Mouse (Mus musculus): ENCODE data around the gene Trf.
"Not testable (repeated sequence)": the region's sequence is repeated elsewhere in the genome, so short reads cannot be mapped to it uniquely, and the experiment has no call there.

Trf gene

DNA sequence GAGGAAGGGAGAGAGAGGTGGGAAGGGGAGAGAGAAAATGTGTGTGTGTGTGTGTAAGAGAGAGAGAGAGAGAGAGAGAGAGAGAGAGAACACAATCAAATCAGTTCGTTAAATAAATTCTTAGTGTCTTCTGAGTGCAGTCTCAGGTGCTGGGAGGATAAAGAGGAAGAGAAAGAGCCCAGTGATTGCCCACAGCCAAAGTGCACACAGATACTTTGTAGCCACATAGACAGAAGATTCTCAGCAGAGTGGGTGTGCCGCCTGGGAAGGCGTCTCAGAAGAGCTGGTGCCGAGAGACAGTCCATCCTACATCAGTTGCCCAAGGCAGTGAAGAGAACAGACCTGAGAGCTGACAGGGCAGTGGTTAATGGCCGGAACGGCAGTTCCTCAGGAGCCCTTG is 16.0 kb downstream of the Trf start:
- no peak for DNase-seq

DNA sequence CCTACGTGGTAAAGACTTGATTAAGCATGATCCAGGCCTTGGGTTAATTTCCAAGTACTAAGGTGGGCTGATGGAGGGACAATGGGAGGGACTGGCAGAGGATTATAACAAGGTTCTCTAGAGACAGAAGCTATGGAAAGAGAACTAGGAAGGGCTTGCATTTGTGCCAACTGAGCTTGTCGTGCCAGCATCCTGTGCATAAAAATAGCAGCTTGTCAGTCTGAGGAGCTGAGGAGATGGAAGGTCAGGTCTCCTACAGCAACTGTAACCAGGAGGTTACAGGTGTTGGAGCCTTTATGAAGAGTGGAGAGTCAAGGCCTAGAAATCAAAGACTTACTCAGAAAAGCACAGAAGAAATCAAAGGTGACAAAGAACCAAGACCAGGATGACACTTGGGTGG is 16.6 kb downstream of the Trf start:
- DNase-seq = no peak

DNA sequence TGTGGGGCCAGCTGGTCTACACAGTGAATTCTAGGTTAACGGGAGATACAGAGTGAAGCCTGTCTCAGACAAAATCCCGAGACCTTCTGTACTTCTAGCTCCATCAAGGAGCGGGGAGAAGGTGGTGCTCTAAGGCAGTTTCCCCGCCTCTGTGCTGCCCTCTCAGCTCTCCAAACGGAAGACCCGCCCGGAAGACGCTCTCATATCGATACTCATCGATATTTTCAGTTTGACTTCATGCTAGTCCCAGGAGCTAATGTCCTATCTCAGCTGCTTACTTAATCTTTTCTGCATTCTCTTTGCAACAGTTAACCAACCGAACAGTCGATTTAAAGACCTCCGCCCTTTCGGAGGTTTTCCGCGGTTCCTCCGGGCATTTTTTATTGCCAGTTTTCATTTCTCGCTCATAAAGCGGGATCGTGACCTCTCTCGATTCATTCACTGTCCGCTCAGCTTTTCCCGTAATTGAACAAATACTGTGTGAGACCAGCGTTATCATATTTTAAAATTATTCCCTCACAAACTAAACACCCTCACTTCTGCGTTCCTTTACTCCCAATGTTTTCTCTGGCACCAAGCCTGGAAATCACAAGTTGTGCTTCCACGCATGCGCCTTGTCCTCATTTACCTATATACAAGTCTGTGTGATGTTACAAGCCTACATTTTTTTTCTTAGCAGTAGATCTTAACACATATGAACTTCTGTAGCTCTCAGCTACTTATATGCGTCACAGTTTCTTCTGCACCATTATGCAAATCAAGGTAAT is 17.4 kb downstream of the Trf start:
- no peak for DNase-seq

DNA sequence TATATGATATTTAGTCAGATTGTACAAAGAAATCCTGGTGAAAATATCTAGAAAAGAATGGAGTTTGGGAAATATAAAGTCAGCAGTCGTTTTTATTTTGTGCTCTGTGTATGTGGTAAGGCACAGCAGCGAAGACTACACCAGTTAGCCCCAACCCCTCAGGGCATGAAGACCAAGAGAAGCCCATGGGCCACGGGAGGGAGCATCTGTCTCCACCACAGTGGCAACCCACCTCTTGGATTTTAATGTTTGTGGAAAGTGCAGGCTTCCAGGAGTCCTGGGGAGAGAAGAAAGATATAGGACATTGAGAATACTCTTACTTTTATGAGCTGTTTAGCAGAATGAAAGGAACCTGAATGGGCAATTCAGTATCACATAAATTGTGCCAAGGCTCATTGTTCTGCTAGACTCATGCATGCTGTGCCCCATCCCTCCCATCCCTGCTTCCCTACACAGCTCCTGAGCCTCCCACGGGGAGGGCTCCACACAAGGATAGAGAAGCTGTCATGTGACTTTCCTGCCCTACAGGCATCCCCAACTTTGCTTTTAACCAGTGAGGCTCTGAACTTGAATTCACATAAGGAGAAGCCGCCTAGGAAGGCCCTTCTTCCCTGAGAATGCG is 21.3 kb downstream of the Trf start:
- no peak for DNase-seq

DNA sequence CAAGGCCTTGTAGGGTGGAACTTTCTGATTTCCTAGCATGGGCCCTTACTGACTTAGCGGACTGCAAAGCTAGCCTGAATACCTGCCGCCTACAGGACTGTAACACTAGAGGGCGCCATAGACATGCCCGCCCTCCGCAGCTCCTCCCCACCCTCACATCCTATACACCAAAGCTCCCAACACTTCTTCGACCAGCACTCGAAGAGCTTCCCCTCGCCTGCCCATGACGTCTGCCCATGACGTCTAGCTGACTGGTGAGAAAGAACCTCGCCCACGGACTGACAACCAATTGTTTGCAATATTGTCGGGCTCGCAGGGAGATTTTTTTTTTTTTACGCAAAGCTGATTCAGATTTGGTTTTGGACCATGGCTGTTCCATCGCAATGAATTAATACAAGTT is 22.4 kb downstream of the Trf start:
- DNase-seq = peak; percentile 47

DNA sequence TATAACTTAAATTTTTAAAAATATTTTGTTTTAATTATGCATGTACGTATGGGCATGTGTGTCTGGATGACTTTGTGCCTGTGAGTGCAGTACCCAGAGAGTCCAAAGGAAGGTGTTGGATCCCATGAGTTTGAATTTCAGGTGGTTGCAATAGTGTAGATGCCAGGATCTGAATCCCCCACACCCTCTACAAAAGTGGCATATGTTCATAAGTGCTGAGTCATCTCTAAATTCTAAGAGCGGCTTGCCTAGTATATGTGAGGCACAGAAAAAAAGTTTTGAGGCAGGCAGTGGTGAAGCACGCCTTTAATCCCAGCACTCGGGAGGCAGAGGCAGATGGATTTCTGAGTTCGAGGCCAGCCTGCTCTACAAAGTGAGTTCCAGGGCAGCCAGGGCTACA is 24.5 kb downstream of the Trf start:
- DNase-seq = no peak

DNA sequence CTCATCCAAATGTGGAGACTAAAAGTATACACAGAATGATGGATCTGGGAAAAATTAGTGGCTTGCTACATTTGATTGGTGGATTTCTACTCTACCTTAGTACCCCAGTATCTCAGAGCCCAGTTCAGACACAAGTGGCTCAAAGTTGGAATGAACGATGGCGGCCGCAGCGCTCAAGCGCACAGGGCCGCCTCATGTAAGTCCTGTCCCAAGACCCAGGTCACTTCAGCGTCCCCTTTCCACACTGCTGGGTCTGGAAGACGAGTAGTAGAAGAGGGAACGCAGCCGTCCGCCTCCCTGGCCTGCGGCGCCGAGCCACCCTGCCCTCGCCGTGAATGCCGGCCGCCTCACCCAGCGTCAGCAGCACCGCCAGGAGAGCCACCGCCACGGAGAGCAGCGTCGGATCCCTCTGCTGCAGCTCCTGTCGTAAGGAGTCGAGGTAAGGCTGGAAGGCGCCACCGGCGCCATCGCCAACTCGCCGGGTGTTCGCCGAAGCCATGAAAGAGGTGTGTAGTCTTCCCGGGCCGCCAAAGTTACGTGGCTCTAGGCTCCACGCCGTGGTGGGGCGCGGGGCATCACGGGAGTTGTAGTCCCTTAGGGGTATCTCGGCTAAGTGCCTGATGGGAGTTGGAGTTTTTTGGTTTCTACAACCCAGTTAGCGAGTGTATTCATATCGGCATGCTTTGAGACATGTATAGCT is 28.5 kb downstream of the Trf start, which contains the start of gene Srprb:
Gene Srprb (minus strand): TSS at position 577 of the 700 bp plus-strand sequence.
- peak; percentile 89 for DNase-seq

DNA sequence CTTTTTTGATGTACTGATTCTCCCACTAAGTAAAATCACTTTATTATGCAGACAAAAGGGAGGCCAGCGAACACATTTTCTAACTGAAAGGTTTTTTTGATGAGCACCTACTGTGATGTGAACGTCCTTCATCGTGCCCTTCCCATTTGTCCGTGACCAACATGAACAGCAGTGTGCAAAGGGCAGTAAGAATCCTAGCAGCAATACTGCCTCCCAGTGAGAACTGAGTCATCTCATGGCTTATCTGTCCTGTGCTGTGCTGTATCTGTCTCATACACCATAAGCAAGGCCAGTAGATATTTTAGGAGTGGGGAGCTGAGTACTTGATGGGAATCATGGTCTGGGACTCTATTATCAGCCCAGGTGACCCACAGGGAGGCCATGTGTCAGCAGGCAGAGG is 41.8 kb downstream of the Trf start:
- no peak for DNase-seq

DNA sequence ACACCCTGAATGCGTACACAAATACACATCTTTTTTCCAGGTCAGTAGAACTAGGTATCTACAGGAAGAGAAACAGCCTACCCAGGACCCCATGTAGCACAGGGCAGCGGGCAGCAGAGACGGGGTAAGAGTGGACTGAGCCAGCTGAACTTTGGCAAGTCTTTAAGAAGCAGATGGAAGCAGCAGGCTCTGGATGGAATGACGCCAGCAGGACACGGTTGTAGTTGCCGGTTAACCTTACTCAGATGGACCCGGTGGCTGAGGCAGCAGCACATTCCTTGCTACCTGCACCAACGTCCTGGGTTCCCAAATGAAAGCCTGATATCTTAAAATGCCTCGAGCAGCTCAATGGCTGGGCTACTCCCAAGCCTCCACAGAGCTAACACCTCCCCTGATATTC is 43.5 kb downstream of the Trf start:
- peak; percentile 72 for DNase-seq

DNA sequence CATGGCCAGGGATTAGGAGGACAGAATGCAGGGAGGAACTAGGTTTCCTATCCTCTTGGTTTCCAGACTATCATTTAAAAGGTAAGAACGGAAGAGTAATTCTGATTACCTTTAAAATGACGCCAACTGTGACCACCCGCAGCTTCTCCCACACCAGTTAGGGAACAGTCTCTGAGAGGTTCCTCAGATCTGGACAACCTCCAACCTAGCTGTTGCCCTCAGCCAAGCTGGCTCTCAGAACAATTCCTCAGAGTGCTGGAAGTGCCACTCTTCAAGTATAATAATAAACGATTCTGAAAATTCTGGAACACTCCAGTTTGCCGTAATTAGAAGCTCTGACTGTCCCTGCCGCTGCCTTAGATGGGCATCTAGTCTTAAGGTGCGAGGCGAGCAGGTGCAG is 44.3 kb downstream of the Trf start:
- DNase-seq = no peak

DNA sequence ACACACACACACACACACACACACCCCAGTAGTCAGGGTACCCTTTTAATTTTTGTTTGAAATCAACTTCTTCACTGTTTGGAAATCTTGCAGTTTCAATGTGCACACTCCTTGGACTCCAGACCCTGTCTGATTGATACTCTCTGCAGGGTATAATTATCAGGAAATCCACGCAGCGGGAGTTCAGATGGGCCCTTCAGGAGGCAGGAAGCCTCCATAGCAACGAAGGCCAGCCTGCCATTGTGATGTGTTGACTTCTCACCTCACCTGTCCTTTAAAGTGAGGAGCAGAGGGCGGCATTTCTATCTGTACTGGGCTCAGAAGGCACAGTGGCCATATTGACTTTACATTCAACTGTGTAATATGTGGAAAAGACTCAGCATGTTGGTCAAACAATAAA is 45.4 kb downstream of the Trf start:
- no peak for DNase-seq

DNA sequence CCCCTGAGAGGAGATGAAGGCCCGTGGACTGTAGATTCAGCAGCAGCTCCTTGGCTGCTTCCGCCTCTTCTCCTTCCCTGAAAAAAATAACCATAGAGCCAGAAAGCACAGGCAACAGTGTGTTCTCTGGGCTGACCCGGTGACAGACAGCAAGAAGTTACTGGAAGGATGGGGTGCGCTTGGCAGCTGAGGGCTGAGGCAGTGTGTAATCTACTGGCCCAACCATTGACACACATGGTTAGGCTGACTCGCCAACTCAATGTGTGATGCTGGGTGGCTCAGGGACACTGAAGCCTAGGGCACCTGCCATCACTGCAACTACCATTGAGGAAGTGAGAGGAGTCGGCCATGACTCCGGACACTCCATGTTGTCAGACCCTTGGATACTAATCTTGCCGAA is 48.4 kb downstream of the Trf start:
- DNase-seq = no peak

DNA sequence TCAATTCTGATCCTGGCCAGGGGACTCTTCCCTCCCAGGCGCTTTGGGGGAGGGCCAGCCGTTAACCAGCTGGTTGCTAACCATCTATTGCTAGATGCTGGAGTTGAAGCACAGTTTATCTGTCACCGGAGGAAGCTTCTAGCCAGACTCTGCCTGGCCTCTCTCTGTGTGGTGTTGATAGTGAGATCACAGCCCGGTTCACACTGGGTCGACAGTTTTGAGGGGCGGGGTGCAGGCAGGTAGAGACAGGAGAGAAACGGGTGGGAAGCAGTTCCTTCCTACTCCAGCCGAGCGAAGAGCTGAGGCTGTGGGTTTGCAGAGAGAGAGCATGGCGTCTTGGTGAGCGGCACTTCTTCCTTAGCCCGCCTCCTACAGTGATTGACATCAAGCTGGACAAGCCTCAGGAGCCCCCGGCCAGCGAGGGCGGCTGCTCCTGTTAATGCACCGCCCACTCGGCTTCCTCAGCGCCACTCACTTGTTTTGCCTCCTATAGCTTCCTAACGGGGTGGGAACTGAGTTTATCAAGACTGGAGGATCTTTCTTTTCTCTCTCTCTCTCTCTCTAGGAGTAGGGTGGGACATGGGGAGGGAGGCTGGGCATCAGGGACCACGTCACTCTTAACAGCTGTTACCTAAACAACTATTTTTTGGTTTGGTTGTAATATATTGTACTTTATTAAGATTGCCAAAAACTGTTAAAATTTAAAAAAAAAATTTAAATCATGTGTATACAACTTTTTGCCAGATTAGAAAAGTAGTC is 49.3 kb downstream of the Trf start:
- DNase-seq = peak; percentile 60

DNA sequence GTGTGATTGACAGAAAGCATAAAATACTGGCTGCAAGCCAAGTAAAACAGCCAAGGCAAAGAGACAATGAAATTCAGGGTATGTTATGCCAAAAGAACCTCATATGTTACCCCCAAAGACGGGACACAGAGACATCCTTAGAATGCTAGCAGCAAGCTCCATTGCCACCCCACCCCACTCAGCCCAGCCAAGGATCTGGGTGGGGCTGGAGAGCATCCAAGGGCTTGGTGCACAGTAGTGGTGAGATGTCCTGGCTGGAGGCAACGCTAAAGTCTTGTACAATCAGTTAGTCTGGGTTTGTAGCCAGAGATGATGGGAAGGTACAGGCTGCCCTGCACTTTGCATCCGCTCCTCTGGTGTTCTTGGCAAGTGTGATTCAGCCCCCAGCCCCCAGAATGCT is 49.9 kb downstream of the Trf start:
- DNase-seq = no peak

DNA sequence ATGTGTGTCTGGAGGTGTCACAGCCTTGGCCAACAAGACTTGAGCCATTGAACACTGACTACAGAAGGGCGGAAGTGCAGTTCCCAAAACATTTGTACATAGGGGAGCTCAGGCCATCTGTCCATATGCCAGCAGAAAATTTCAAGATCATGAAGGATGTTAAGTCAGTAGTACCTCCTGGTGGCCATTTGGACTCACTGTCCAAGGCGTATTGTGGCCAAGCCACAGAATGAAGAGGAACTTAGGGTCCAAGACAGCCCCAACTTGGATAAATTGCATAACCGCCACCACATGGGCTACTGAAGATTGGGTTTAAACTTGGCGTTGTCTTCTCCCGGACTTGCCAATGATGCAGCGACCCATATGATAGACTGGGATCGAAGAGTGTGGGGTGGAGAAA is 54.6 kb downstream of the Trf start:
- DNase-seq = no peak

DNA sequence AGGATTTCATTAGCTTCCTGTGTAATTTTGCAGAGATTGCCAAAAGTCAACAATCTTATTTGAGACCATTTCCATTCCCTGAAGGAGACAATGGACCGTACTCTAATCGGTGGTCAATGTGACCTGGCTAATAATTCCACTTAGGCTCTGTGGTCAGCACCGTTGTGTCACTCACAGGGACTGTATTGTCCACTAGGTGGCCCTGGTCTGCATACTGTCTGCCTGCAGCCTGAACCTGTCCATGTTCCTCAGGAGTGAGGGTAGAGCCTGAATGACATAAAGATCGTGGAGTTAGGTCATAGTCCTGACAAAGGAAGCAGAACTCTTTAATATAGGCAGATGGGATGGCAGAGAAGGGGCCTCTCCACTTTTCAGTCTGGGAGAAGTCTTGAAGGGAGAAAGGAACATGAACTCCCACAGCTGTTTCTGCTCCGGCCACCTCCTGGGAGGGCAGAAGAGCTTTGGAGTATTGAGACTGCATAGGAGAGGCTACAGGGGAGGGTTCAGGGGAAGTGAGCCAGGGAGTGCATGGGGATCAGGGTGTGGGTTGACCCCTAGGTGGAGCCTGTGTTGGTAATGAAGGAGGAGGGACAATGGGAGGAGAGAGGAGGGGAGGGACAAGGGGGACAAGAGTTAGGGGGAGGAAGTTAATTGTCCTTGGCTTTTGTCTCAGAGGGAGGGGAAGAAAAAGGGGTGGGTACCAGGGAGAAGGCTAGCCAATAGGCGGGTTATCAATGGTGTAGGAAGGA is 55.3 kb downstream of the Trf start:
- peak; percentile 18 for DNase-seq

DNA sequence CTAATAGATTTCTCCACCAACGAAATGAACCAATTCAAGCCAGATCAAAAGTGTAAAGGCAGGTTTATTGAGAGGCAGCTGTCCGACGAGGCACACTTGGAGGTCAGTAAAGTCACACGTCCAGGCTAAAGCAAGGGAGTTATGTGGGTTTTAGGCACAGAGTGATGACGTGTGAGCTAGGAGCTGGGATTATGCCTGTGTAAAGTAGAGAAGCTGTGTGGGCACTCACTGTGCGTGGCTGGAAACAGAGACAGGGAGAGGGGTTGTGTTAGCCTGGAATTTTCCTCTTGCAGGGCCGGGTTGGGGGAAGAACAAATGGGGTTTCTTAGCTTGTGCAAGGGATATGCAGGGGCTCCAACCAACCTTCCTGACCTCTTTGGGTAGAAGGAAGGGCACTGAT is 61.5 kb downstream of the Trf start:
- no peak for DNase-seq

DNA sequence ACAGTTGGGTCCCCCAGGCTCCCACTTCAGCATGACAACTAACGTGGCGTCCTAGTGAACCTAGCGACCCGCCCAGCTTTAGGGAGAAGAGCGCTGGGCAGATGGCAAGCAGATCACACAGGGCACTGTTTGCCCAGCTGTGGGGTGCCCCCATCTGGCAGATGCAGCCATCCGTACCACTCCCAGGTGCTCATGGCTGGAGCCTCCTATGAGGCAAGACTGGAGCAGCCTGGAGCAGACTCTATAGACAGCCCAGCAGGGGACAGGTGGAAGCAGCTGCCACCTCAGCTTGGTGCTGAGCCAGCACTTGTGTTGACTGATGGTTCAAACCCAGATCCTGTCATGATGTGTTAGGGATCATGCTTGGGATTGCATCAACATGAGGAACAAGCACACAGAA is 62.2 kb downstream of the Trf start:
- DNase-seq = no peak

DNA sequence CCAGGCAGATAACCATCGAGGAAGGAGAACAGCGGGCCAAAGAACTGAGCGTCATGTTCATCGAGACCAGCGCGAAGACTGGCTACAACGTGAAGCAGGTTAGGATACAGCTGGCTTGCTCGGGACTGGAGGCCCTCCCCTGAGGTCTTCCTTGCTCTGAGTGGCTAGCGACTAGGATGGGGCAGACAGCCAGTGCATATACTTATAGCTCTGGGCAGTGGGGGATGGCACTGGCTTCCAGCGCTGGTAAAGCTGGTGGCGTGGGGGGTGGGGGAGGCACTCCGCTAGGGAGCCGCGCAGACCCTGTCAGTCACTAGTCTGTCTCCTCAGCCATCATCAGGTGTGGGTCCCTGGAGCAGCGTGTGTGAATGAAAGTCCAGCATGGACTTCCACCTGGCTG is 66.4 kb downstream of the Trf start:
- no peak for DNase-seq

DNA sequence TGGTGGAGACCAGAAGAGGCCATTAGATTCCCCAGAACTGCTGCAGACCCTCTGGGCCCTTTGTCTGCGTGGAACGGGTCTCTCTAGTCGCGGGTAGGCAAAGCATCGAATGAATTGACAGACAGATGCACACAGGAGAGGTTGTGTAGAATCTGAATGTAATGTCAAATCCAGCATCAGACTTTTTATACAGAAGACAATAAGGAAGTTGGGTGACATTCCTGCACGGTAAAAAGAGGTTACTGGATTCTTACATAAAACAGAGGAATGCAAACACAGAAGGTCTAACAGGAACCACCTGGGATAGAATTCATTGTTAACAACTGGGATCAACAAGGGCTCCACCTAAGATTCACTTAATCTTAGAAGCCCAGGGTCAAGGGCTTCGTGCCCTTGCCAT is 75.1 kb downstream of the Trf start:
- DNase-seq = not testable (repeated sequence)

DNA sequence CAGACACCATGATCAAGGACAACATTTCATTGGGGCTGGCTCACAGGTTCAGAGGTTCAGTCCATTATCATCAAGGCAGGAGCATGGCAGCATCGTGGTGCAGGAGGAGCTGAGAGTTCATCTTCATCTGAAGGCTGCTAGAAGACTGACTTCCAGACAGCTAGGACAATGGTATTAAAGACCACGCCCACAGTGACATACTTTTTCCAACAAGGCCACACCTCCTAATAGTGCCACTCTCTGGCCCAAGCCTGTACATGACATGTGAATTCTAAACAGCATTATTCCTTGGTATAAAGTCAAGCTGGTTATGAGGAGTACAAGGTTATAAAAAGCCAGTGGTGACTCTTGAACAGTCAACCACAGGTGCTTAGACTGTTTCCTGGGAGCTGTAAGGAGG is 75.7 kb downstream of the Trf start:
- DNase-seq = no peak

Data from kidney, adult 11 months (tissue).